Mouse (Mus musculus) erythroblast, embryonic 14.5 days (primary cell): ENCODE measurements at regions not wholly inside any gene's neighbourhood (a gene's known extent, or its start where the extent isn't known, plus 50 kb on each side); places are given as distances from the start of the nearest gene placed in this dataset.

Source experiments
- GATA1 ChIP-seq: IDR thresholded peaks from 2 replicates; pipeline ENCODE4 v1.6.1; 2012; ENCODE audit warnings: low read length, inconsistent platforms, mixed read lengths
- TAL1 ChIP-seq: IDR thresholded peaks from 3 replicates; pipeline ENCODE4 v1.6.1; 2012; ENCODE audit warnings: low read length, inconsistent platforms, mixed read lengths

GRCm38 (mm10) chr14:53750703-53751441, 503.0 kb downstream of the Dad1 start:
- no peak for TF ChIP-seq GATA1
- TF ChIP-seq TAL1: no peak
